Mouse (Mus musculus) right cerebral cortex, postnatal 25 days (tissue): ENCODE data around the gene App.

Experiments used
- DNase-seq: peaks from one replicate; pipeline ENCODE4 v3.0.0; 2022

The App gene

DNA sequence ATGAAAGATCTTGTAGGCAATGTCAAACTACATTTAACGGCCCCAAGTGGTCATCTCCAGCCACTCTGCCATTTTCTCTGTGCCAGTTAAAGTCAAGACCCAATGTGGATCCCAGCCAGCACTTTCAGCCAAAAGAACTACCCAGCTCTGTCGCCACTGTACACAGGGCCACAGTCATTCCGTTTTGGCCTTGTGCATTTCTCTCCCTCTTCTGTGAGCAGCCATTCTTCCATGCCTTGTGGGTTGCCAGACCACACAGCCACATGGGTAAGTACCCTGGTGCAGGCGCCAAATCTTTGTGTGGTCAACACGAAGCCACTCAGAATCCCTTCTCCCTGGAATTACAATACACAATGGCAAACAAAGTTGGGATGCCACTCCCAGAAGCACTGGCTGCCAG lies 57.7 kb downstream of the App start:
- no peak for DNase-seq

- no peak for DNase-seq
Measured at GRCm38 (mm10) chr16:85114742-85115141, 58.8 kb downstream of the App start.

DNA sequence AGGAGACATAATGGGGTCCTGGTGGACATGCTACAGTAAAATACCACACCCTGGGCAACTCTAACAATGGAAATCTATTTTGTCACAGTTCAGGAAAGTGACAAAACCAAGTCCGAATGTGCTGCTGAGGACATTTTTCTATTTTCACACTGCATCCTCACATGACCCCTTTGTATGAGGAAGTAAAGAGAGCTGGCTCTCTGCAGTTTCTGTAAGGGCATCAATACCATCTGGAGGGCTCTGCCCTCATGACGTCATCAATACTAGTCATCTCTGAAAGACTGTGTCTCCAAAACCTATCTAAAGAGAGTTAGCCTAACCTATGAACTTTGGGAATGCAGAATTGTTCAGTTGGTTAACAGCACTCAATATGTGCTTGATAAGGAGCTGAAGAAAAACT lies 59.6 kb downstream of the App start:
- DNase-seq, result no peak

DNA sequence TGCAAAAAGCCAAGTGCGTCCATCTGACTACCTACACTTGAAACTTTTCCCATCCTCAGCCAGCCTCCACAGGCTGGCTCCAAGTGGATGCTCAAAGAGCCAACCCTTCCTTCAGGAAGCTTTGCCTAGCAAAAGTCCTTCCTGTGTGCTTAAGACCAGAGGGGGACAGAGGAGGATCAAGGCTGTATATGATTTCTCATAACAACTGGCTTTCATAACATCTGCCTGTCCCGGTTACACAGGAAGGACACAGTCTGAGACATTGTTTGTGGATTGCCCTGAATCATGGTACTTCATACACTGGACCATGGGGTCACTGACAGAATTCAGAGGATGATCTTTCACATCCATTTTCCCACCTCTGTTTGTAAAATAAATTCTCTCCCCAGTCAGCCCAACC lies 61.3 kb downstream of the App start:
- no peak for DNase-seq

DNA sequence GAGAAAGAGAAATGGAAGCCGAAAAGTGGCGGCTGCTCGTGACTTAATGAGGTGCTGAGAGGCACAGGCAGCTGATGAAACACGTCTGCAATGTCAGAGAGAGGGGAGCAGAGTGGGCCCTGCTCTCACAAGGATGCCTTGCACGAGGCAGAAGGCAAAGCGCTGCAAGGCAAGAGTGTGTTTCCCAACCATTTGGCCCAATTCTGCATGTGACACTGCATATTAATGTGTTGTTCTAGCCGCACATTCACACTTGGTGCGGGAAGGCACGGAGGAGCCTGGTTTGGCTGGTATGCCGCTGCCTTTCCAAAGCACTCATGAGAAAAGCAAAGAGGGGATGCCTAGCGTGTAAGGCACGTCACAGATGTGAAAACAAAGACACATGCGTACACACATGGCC lies 63.1 kb downstream of the App start:
- no peak for DNase-seq

DNA sequence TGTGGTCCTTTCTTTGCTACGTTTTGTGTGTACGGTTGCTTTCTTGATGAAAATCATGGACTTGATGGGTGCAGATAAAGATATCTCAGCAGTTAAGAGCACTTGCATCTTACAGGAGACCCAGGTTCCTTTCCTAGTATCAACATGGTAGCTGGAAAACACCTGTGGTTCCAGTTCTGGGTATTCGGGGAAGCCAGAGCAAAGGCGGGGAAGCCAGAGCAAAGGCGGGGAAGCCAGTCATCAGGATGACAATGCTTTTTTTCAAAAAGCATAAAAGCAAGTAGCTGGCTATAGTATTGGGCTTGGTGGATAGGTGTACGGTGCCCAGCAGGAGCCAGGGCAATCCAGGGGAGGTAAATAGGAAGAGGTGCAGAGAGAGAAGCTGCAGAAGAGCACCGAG lies 65.1 kb downstream of the App start:
- DNase-seq, result no peak

DNA sequence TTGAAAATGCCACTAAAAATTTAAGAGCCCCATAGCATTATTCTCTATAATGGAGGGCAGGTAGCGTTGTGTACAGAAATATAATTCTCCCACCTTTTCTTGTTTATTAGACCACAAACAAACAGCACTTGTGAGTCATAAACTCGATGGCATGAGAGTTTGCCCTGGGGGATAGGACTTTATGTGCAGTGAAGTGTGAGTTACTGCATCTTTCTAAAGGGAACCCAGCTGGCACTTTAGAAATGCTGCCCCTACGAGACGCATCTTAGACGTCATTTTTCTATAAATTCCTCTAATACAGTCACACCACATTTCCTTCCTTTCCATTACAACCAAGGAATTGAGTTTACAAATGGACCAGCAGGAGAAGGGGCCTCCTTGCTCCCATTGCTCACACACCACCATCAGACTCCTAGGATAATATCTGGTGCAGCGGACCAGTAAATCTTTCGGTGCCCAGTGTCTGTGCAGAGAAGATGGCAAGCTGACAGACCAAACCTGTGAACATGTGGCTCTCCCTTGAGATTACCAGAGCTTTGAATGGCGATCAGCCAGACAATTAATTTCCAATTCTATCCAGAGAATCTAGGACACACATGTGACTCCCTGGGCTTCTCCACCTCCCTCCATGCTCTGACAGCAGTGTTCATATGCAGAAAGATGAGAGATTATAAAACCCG lies 66.8 kb downstream of the App start:
- no peak for DNase-seq

DNA sequence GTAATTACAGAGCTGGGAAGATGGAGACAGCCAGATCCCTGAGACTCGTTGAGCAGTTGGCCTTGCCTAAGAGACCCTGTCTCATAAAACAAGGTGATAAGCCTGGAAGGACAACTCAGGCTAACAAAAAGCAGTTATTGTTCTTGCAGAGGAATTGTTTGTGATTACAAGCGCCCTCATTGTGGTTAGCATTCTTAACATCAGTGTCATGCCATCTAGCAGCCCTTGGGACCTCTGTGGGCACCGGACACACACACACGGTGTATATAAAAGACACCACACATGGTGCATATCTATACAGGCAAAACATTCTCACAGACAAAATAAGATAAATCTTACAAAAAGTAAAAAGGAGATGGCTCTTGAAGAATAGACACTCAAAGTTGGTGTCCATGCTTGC lies 68.0 kb downstream of the App start:
- DNase-seq, result no peak

DNA sequence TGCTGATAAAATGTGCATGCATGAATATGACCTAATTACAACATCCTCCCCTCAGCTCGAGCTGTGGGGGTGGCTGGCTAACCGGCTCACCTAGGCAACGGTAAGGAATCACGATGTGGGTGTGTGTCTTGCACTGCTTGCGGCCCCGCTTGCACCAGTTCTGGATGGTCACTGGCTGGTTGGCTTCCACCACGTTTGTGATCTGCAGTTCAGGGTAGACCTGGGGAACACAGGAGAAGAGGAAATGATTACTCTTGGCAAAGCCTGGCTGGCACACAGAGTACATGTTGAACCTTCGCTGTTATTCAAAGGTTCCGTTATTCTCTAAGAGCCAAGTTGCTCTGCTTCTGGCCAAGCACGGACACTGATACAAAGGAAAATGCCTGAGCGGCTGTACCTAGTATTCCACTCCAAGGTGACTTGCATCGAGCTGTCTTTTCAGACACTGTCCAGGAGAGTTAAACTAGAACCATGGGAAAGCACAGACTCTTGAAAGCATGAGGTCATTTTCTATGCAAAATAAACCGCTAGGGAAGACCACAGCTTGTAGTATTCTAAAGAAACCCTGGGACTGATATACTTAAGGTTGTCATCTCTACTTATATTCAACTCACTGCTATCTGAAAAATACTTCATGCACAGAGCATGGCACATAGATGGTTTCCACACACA lies 70.3 kb downstream of the App start:
- DNase-seq, result no peak

GRCm38 (mm10) chr16:85101544-85101943 lies 72.0 kb downstream of the App start:
- no peak for DNase-seq

- DNase-seq, result no peak
Measured at GRCm38 (mm10) chr16:85100806-85101205, 72.8 kb downstream of the App start.

DNA sequence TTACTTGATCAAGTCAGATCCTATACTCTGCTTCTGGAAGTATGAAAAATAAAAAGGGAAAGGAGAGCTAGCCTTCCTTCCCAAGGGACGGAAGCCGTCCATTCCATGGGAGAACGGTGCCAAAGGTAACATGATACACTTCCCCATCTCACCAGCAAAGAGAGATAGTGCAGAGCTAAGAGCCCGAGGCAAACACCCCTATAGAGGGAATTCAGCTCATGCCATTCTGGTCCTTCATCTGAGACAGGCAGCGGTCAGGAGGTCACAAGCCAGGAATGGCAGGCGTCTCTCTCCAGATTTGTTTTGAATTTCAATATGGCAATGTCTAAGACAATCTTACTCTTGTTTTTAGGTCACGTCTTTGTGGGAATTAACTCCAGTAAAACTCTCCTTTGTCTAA lies 74.1 kb downstream of the App start:
- DNase-seq, result no peak

DNA sequence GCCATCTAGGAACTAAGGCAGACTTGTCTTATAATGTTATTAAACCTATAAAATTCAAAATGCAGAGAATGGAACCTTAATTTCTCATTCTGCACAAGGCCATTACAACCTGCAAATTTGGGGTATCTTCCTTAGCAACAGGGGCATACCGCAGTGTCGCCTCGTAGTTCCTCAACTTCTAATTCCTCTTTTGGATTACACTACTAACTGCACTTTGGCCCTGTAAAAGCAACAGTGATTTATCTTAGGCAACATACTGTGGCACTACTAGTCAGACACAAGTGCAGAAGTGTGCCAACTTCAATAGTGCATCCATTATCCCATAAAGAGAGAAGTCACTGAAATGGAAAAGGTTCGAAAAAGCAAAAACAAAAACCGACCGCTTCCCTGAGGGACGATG lies 74.5 kb downstream of the App start:
- DNase-seq, result no peak

DNA sequence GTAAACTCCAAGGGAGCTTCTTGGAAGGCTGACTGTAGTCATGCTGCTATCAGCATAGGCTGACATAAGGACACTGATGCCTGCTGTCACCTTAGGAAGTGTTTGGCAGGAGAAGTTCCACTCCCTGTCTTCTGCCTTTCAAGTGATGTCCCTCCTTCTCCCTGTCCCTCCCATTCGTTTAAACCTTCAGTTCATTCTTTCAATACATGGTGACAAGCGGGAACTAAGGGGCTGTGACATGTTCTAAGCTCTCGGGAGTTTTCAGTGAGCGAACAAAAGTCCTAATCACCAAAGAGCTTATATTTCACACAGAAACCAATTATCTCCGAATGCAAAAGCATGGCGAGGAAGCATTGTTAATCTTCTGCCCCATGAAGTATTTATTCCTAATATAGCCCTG lies 77.2 kb downstream of the App start:
- no peak for DNase-seq

GRCm38 (mm10) chr16:85095923-85096322 lies 77.6 kb downstream of the App start:
- no peak for DNase-seq

- DNase-seq, result no peak
Measured at GRCm38 (mm10) chr16:85092644-85093091, 80.9 kb downstream of the App start.

DNA sequence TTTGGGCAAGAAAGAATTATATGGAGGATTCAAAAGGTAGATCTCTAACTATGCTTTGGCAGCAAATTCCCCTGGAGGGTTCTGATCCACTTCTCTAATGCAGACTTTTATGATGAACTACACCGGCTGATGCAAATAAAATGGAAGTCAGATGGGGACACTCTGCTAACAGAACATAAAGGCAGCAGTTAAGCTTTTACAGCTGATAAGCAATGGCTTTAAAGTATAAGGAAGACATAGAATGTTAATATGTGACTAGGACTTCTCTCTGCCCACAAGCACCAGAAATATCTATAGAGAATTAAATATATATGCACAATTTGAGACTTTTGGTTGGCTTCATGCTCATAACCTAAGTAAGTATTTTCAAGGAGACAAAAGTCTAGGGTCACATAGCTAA lies 81.4 kb downstream of the App start:
- no peak for DNase-seq

DNA sequence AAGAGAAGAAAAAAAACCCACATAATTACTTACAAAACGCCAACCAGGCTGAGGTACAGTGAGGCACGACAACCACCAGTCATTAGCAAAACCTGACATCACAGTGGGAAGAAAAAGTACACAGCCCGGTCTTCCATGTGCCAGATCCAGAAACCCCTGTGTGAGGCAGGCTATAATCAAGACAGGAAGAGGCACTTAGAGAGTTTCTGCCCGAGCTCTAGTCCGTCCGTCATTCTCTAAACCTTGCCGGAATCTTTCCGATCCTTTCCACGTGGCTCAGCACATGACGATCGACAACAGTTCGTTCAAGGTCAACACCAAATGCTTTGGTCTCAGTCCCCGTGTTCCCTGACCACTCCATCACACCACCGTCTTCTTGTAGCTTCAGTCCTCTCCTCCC lies 82.6 kb downstream of the App start:
- DNase-seq, result no peak

DNA sequence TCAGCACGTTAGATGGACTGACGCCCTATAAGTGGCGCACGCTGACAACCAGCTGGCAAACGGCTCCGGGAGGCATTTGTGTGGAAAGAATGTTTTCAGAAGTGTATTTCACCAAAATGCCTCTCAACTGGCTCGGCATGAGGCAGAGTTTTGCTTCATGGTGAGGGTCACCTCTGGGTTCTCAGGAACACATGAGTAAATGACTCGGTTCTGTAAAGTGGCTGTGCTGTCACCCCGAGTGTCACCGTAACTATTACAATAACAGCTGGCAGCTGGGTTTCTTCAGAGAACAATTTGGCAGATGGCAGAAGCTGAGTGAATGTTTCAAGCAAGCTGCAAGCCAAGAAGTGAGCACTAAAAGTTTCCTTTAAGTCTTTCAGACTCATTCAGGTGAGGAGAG lies 85.4 kb downstream of the App start:
- no peak for DNase-seq

- DNase-seq, result no peak
Measured at GRCm38 (mm10) chr16:85086303-85086702, 87.3 kb downstream of the App start.

GRCm38 (mm10) chr16:85085902-85086301 lies 87.7 kb downstream of the App start:
- no peak for DNase-seq

DNA sequence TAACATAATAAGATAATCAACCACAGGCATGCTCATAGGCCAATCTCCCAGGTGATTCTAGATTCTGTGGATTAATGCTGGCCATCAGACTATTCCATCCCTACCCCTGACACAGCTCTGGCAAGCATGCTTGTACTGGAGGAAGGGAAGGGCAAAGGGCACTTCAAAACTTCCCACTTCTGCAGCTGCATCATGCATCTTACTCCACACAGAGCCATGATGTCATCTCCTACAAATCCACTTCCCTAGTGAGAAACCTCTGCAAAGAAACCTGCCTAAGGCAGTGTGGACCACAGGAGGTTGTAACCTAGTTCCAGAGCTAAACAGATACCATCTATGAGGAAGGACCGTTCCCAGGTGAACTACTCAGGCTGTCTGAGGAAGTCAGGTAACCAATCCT lies 89.4 kb downstream of the App start:
- no peak for DNase-seq

DNA sequence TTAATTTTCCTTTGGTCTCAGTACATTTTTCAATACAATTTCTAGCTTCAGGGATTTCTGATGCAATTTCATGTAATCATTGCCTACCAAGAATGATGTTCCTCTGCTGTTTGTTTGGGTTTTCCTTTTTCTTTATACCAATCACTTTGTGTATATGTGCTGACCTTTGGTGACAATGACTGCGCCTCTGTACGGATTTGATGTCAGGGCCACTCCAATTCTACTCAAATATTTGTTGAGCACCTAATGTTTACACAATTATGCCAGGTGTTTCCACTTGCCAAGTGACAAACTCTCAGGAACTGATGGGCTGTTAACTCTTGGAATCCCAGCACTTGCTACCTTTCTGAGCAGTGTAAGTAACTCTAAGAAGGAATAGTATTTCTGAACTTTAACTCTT lies 98.2 kb downstream of the App start:
- no peak for DNase-seq

GRCm38 (mm10) chr16:85074889-85075288 lies 98.7 kb downstream of the App start:
- DNase-seq, result no peak

- DNase-seq, result no peak
Measured at GRCm38 (mm10) chr16:85072624-85073023, 100.9 kb downstream of the App start.
